Mouse (Mus musculus) olfactory bulb, adult 2 months (tissue): ENCODE data around the gene Ldhal6b.

Experiments used
- CTCF ChIP-seq: fragments of 200-500 bp; IDR thresholded peaks from 2 replicates; pipeline ENCODE4 v1.5.1; 2012; ENCODE audit warnings: low read depth, mild to moderate bottlenecking, low read length, moderate library complexity; ENCODE audit not compliant: insufficient read depth
- POLR2A ChIP-seq: fragments of 200-500 bp; IDR thresholded peaks from 2 replicates; pipeline ENCODE4 v1.6.1; 2012; ENCODE audit warnings: mild to moderate bottlenecking, low read depth, low read length, moderate library complexity; ENCODE audit not compliant: insufficient read depth

DNA sequence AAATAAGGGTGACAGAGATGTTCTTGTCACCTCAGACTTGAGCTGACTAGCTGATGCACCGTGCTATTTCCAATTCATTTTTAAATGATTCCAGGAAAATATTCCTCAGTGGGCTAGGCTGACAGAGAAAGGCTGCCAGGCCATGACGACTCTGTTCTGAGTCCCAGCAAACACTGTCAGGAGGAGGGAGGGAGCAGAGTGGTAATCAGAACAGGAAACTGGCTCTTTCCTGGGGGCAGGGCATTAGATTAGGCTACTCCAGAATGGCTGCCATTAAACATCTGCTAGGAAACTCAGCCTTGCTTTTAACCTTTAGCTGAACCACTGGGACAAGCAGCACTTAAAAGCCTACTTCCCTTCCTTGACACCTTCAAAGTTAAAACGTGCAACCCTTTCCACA is 6.6 kb upstream of the Ldhal6b start:
- no peak for TF ChIP-seq POLR2A
- TF ChIP-seq CTCF: no peak
